Mouse (Mus musculus) testis, adult 2 months (tissue): Measurements from ENCODE around the gene Ccdc61.

ENCODE experiments used
- CTCF ChIP-seq: fragments of 200-500 bp; IDR thresholded peaks from 2 replicates; pipeline ENCODE4 v1.5.1; 2012; ENCODE audit warnings: low read depth, mild to moderate bottlenecking, inconsistent platforms, low read length, moderate library complexity; ENCODE audit not compliant: control insufficient read depth, insufficient read depth, insufficient replicate concordance
- POLR2A ChIP-seq: fragments of 200-500 bp; IDR thresholded peaks from 2 replicates; pipeline ENCODE4 v1.6.1; 2012; ENCODE audit warnings: low read depth, mild to moderate bottlenecking, inconsistent platforms, low read length, moderate library complexity; ENCODE audit not compliant: control insufficient read depth

DNA sequence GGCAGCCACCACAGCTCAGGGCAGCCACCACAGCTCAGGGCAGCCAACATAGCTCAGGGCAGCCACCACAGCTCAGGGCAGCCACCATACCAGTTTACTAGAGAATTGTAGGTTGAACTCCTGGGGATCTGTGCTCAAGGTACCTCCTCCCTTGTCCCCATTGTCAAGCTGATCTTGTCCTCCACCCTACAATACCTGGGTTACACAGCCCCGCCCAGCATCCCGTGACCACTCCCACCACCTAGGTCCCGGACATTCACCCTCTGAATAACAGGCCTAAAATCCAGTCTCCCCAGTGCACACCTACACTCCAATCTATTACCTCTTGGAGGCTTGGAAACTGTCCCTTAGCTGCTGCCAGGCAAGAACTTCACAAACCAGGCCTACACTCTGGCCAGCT lies 5.2 kb downstream of the Ccdc61 start:
- TF ChIP-seq POLR2A = no peak
- no peak for TF ChIP-seq CTCF
